Mouse (Mus musculus) telencephalon, adult 2 months (tissue): Measurements from ENCODE around the gene 2610507B11Rik.
"Not testable (repeated sequence)": the region's sequence is repeated elsewhere in the genome, so short reads cannot be mapped to it uniquely, and the experiment has no call there.

Experiments used
- DNase-seq: peaks from one replicate; pipeline ENCODE4 v3.0.0-alpha.2; 2011; ENCODE audit warnings: low read depth, low spot score

Gene 2610507B11Rik

DNA sequence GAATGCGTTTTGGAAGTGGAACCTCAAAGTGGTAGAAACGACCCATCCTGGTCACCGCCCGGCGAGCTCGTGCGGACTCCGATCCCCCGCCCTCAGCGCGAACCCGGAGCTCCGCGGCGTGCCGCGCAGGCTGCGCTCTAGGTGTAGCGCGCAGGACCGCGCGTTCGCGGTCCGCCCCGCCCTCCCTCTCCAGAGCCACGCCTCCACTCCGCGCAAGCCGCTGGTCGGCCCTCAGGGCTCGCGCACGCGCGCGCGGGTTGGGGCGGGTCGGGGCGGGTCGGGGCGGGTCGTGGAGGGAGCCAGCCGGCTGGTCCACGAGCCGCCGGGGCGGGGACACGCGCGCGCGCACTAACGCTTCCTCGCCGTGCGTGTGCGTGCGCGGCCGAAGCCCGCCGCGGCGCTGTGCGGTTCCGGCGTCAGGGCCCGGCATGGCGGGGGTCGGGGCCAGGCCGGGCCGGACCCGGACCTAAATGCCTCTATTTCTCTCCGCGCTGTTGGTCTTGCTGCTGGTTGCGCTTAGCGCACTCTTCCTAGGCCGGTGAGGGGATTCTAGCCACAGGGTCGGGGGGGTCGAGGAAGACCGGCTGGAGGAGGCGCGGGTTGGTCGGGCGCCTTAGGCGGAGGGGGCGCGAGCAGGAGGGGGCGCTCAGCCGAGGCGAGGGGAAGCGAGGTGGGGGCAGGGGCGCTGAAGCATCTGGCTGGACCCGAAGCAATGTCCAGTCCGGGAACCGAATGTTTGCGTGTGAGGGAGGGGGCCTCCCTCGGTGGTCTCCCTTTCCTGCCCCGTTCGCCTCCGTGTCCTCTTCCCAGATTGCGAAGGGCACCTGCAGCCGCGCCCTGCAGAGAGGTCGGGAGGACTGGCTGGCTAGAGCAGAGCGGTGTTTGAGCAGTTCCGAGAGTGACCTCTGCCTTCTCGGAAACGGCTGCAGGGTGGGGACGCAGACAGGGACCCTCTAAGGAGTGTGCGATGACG is at the start of gene 2610507B11Rik:
2610507B11Rik (plus strand) TSS at position 373 of the 973 bp plus-strand sequence.
- peak; percentile 87 for DNase-seq

DNA sequence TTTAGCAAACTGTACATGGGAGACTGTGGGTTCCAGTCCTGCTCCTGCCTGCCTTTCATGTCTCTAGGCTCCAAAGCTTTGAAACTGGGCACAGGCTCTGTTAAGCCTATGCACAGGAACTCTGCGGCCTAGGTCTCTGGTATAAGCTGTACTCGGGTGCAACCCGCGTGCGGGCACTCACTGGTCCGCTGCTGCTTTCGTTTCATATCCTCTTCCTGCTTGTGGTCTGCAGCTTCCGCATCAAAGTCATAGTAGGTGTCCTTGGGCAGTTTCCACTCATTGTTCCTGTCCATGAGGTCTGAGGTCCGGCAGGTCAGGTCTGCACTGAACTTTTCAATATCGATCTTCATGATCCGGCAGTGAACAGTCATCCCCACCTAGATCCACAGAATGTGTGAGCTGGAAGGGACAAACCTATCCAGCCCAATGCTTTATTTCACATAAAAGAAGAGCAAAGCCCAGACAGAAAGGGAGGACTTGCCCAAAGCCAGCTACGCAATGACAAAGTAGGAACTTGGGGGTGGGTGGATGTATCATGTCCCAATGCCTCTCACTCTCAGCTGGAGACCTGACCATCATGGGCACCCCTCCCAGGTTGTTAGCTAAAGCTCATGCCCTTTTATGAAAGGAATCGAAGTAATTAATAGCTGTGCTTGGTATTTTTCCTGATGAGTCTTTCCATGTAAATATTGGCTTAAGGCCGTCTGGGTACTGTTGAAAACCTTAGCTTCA is 48.3 kb upstream of the 2610507B11Rik start:
- no peak for DNase-seq

- peak; percentile 16 for DNase-seq
These were observed 45.7 kb upstream of the 2610507B11Rik start for GRCm38 (mm10) chr11:78215709-78216317.

GRCm38 (mm10) chr11:78223586-78223985 is 38.0 kb upstream of the 2610507B11Rik start:
- no peak for DNase-seq

GRCm38 (mm10) chr11:78231518-78231917 is 30.0 kb upstream of the 2610507B11Rik start:
- no peak for DNase-seq

GRCm38 (mm10) chr11:78240193-78240857 is 21.2 kb upstream of the 2610507B11Rik start:
- DNase-seq = peak; percentile 89

DNA sequence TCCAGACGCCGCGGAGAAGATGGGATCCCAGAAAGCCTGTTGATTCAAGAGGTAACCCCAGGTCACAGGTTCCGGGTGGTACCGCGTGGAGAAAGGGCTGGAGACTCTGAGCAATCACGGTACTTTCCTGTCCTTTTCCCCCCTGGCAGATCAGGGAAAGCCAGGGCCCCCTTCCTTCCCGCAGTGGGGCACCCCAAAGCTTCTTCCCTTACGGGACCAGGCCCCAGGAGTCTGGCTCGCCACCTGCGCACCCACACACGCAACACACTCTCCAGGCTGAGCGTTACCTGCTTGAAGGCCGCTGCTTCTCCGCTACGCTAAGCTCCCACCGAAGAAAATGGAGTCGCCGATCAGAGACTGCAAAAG is 16.3 kb upstream of the 2610507B11Rik start:
- DNase-seq = no peak

GRCm38 (mm10) chr11:78245627-78246317 is 15.8 kb upstream of the 2610507B11Rik start, which contains the start of the genes Sdf2 and Supt6:
Gene Sdf2 (plus strand): TSS chr11:78245746.
Gene Supt6 (minus strand): TSS chr11:78245987.
- DNase-seq = peak; percentile 93

- no peak for DNase-seq
These were observed 15.1 kb upstream of the 2610507B11Rik start for GRCm38 (mm10) chr11:78246318-78247011.

GRCm38 (mm10) chr11:78247012-78247348 is 14.6 kb upstream of the 2610507B11Rik start:
- no peak for DNase-seq

- DNase-seq = no peak
These were observed 13.8 kb upstream of the 2610507B11Rik start for GRCm38 (mm10) chr11:78247727-78248140.

DNA sequence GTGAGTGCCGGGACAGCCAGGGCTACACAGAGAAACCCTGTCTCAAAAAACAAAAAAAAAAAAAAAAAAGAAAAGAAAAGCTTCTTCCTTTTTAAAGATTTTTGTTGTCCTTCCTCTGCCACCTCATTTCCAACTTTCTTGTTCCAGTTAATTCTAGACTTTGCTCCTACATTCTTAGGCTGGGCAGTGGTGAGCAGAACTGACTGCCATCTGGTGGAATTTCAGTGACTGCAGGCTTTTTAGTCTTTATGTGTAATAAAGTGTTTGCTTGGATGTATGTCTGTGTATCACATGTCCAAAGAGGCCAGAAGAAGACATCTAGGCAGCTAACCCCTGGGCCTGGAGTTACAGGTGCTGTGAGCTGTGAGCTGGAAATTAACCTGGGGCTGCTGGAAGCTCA is 4.9 kb upstream of the 2610507B11Rik start:
- no peak for DNase-seq

GRCm38 (mm10) chr11:78260489-78261258 is 878 bp upstream of the 2610507B11Rik start:
- DNase-seq = no peak

DNA sequence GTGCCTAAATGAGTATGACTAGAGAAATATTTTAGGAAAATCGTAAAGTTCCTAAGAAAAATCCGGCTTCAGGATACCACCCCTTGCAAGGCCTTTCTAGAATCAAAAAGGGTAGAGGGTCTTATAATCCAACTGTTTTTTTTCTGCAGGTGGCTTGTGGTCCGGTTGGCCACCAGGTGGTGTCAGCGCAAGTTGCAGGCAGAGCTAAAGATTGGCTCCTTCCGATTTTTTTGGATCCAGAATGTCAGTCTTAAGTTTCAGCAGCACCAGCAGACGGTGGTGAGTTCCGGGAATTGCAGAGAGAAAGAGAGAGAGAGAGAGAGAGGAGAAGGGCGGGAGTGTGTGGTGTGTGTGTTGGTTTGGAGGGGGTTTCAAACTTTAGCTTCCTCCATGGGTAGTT is 998 bp downstream of the 2610507B11Rik start:
- peak; percentile 58 for DNase-seq

- DNase-seq = no peak
These were observed 4.0 kb downstream of the 2610507B11Rik start for GRCm38 (mm10) chr11:78265571-78265970.

GRCm38 (mm10) chr11:78271986-78272385 is 10.4 kb downstream of the 2610507B11Rik start:
- peak; percentile 79 for DNase-seq

GRCm38 (mm10) chr11:78275596-78275995 is 14.0 kb downstream of the 2610507B11Rik start:
- no peak for DNase-seq

GRCm38 (mm10) chr11:78276169-78276568 is 14.6 kb downstream of the 2610507B11Rik start:
- DNase-seq = not testable (repeated sequence)

GRCm38 (mm10) chr11:78278853-78279252 is 17.3 kb downstream of the 2610507B11Rik start:
- no peak for DNase-seq
